Mouse (Mus musculus): ENCODE measurements around the gene Aqp8. TPM values are rescaled to one million over a fixed set of nuclear protein-coding genes. Genes with fewer than 3 reads are reported as not detected.

Aqp8 gene
- polyA plus RNA-seq (2014; fragmentation: Illumina TruSeq; extraction: RNeasy Lipid Tissue Mini Kit (QIAGEN cat#74804); ENCODE audit: low read depth, low replicate concordance) = 188 TPM

GRCm38 (mm10) chr7:123462070-123462501, at the start of gene Aqp8:
Aqp8 (plus strand) TSS chr7:123462291.

GRCm38 (mm10) chr7:123500239-123501219, 38.4 kb downstream of the Aqp8 start, which contains the start of gene Zkscan2:
Zkscan2 (minus strand) TSS chr7:123500449.

Other genes with a start within 250 kb of the Aqp8 start
- gene Slc5a11, start 247.5 kb upstream of the Aqp8 start, polyA plus RNA-seq (2014; fragmentation: Illumina TruSeq; extraction: RNeasy Lipid Tissue Mini Kit (QIAGEN cat#74804); ENCODE audit: low read depth, low replicate concordance) = not detected
- 40.0 TPM for gene Lcmt1, start 92.5 kb upstream of the Aqp8 start, polyA plus RNA-seq (2014; fragmentation: Illumina TruSeq; extraction: RNeasy Lipid Tissue Mini Kit (QIAGEN cat#74804); ENCODE audit: low read depth, low replicate concordance)
- gene Arhgap17, start 92.4 kb upstream of the Aqp8 start, polyA plus RNA-seq (2014; fragmentation: Illumina TruSeq; extraction: RNeasy Lipid Tissue Mini Kit (QIAGEN cat#74804); ENCODE audit: low read depth, low replicate concordance) = 43.8 TPM
- gene Zkscan2, start 38.2 kb downstream of the Aqp8 start, polyA plus RNA-seq (2014; fragmentation: Illumina TruSeq; extraction: RNeasy Lipid Tissue Mini Kit (QIAGEN cat#74804); ENCODE audit: low read depth, low replicate concordance) = 1.3 TPM

All from sigmoid colon, adult 10 weeks (tissue).